In the genomic region with DNA sequence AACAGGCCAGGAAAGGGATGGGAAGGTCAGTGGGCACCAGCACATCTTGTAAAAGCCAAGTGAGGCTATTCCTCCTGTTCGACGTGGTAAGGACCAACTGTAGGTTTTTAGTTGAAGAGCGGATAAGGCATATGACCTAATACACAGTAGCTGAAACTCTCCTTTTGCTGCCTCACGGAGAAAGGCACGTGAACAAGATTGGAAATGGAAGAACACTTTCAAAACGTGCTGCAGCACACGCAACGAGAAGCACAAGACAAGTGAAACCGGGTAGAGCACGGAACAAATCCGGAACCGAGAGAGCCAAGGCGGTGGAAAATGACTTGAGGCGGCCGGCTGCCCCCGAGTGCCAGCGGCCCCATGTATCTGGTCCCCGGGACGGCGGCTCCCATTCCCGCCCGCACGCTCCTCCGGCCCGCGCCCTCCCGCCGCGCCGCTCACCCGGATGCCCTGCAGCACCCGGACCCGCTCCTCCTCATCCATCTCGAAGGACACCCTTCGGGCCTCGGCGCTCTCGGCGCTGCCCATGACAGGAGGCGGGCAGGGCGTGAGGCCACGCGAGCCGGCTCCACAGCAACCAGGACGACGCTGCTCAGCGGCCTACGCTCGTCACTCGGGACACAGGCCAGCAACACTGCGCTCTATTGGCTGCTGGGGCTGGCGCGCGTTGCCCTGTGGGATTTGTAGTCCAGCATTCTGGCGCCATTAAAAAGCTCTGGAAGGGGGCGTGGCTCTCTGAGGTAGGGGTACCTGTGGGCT, we compare ENCODE assay signal across 8 mouse cellular contexts. TPM values are rescaled to one million over a fixed set of nuclear protein-coding genes. Genes with fewer than 3 reads are reported as not detected.
DNase-seq lines count a peak whose midpoint lies in the region; ATAC-seq and TF ChIP-seq lines count a peak whose summit lies in the region.

Gene Chchd6, minus strand, starts transcription at position 635 of the 759 bp plus-strand sequence.

- TF ChIP-seq POLR2A in testis, adult 2 months (IDR thresholded peaks at IDR 0.05; ENCODE audit: control insufficient read depth, low read depth, low read length) = peak; percentile 95

- under 1% methylated on average over 56 of the region's 56 CpGs for WGBS in forebrain, embryonic 11.5 days
- WGBS in heart, embryonic 16.5 days = under 1% methylated on average over 56 of the region's 56 CpGs
- under 1% methylated on average over 55 of the region's 56 CpGs for WGBS in liver, embryonic 16.5 days (ENCODE audit: insufficient replicate concordance)
- 1% methylated on average over 52 of the region's 56 CpGs for WGBS in neural tube, embryonic 13.5 days

- H3K27me3 ChIP-seq in forebrain, embryonic 11.5 days (ENCODE audit: control insufficient read depth, insufficient read depth, low read length) = no peaks in the 10 kb centered on the region
- H3K27me3 ChIP-seq in heart, embryonic 16.5 days (ENCODE audit: control insufficient read depth, insufficient read depth, low read length) = no peaks in the 10 kb centered on the region
- no peaks in the 10 kb centered on the region for H3K27me3 ChIP-seq in liver, embryonic 16.5 days (ENCODE audit: control insufficient read depth, insufficient read depth, low read depth, low read length)
- no peaks in the 10 kb centered on the region for H3K27me3 ChIP-seq in neural tube, embryonic 13.5 days
- no peaks in the 10 kb centered on the region for H3K27me3 ChIP-seq in testis, adult 2 months (ENCODE audit: control insufficient read depth, insufficient read depth, low read length)

- H3K4me1 ChIP-seq in forebrain, embryonic 11.5 days (replicated peaks; ENCODE audit: control insufficient read depth, insufficient read depth, low read length) = no peaks in the 10 kb centered on the region
- H3K4me1 ChIP-seq in heart, embryonic 16.5 days (ENCODE audit: control insufficient read depth, insufficient read depth, low read length) = peaks cover 4% of the 10 kb centered on the region; the same call in 1 of the 2 replicates
- peaks cover 4% of the 10 kb centered on the region; the same call in 1 of the 2 replicates for H3K4me1 ChIP-seq in liver, embryonic 16.5 days (ENCODE audit: control insufficient read depth, low read depth, low read length)
- peaks cover 9% of the 10 kb centered on the region for H3K4me1 ChIP-seq in neural tube, embryonic 13.5 days (replicated peaks)
- no peaks in the 10 kb centered on the region for H3K4me1 ChIP-seq in testis, adult 2 months (ENCODE audit: control insufficient read depth, insufficient read depth, low read length)

- H3K9ac ChIP-seq in forebrain, embryonic 11.5 days (ENCODE audit: low read length) = peak within 1 kb of the TSS; percentile 58
- H3K9ac ChIP-seq in heart, embryonic 16.5 days (ENCODE audit: low read length) = peak within 1 kb of the TSS; percentile 83
- peak within 1 kb of the TSS; percentile 68 for H3K9ac ChIP-seq in liver, embryonic 16.5 days (ENCODE audit: low read depth, low read length)
- H3K9ac ChIP-seq in neural tube, embryonic 13.5 days = peak within 1 kb of the TSS; percentile 85

- H3K4me2 ChIP-seq in forebrain, embryonic 11.5 days (ENCODE audit: low read depth, low read length, severe bottlenecking) = peak within 1 kb of the TSS; percentile 63
- peak within 1 kb of the TSS; percentile 88 for H3K4me2 ChIP-seq in heart, embryonic 16.5 days (ENCODE audit: low read depth, low read length)
- H3K4me2 ChIP-seq in liver, embryonic 16.5 days (ENCODE audit: low read depth, low read length) = peak within 1 kb of the TSS; percentile 88
- H3K4me2 ChIP-seq in neural tube, embryonic 13.5 days = peak within 1 kb of the TSS; percentile 70

- no peak within 1 kb of the TSS for H3K27ac ChIP-seq in forebrain, embryonic 11.5 days (ENCODE audit: low read depth, low read length)
- H3K27ac ChIP-seq in heart, embryonic 16.5 days (ENCODE audit: low read length) = no peak within 1 kb of the TSS
- no peak within 1 kb of the TSS for H3K27ac ChIP-seq in liver, embryonic 16.5 days (ENCODE audit: low read length)
- H3K27ac ChIP-seq in neural tube, embryonic 13.5 days (replicated peaks) = peak within 1 kb of the TSS; percentile 54
- peak within 1 kb of the TSS; percentile 73 for H3K27ac ChIP-seq in testis, adult 2 months (ENCODE audit: control insufficient read depth, insufficient read depth, low read depth, low read length)

- H3K36me3 ChIP-seq in forebrain, embryonic 11.5 days (ENCODE audit: control insufficient read depth, insufficient read depth, low read length) = no peaks in the 10 kb centered on the region
- no peaks in the 10 kb centered on the region for H3K36me3 ChIP-seq in heart, embryonic 16.5 days (ENCODE audit: control insufficient read depth, insufficient read depth)
- no peaks in the 10 kb centered on the region for H3K36me3 ChIP-seq in liver, embryonic 16.5 days (ENCODE audit: control insufficient read depth, insufficient read depth)
- no peaks in the 10 kb centered on the region for H3K36me3 ChIP-seq in neural tube, embryonic 13.5 days
- H3K36me3 ChIP-seq in testis, adult 2 months (ENCODE audit: control insufficient read depth, insufficient read depth, low read length) = no peaks in the 10 kb centered on the region

- H3K4me3 ChIP-seq in forebrain, embryonic 11.5 days (ENCODE audit: low read depth, low read length) = peak within 1 kb of the TSS; percentile 49
- H3K4me3 ChIP-seq in heart, embryonic 16.5 days (ENCODE audit: low read length) = peak within 1 kb of the TSS; percentile 90
- peak within 1 kb of the TSS; percentile 69 for H3K4me3 ChIP-seq in liver, embryonic 16.5 days (ENCODE audit: low read depth, low read length)
- peak within 1 kb of the TSS; percentile 76 for H3K4me3 ChIP-seq in neural tube, embryonic 13.5 days
- peak within 1 kb of the TSS; percentile 96 for H3K4me3 ChIP-seq in testis, adult 2 months (ENCODE audit: control insufficient read depth, low read depth, low read length)

- peaks cover 3% of the 10 kb centered on the region; the same call in 1 of the 2 replicates for H3K9me3 ChIP-seq in forebrain, embryonic 11.5 days (ENCODE audit: control insufficient read depth, low read length)
- H3K9me3 ChIP-seq in heart, embryonic 16.5 days (replicated peaks; ENCODE audit: control insufficient read depth, low read length) = peaks cover 4% of the 10 kb centered on the region; the same call in 1 of the 2 replicates
- no peaks in the 10 kb centered on the region for H3K9me3 ChIP-seq in liver, embryonic 16.5 days (replicated peaks; ENCODE audit: control insufficient read depth, low read length)
- H3K9me3 ChIP-seq in neural tube, embryonic 13.5 days = 0 out of 2 replicates have a peak, but pooled peaks cover 4% of the 10 kb centered on the region

- peak; percentile 100 for ATAC-seq in forebrain, embryonic 11.5 days (replicated peaks; ENCODE audit: low FRiP score)
- peak; percentile 99 for ATAC-seq in heart, embryonic 16.5 days (replicated peaks; ENCODE audit: extremely low read depth, insufficient read depth, low FRiP score)
- peak; percentile 100 for ATAC-seq in liver, embryonic 16.5 days (ENCODE audit: low read depth)
- ATAC-seq in neural tube, embryonic 13.5 days (ENCODE audit: low read depth) = peak; percentile 100

- peak; percentile 77 to 87 for DNase-seq in CD8-positive naive resting alpha-beta T cell, adult 2 months (ENCODE audit: low read depth in 2 of 2, low spot score in 2 of 2)
- peak; percentile 77 for DNase-seq in c-Kit-positive CD71-negative TER-119-negative erythroid progenitor cells, embryonic 14.5 days (ENCODE audit: low read depth)
- DNase-seq in forebrain, embryonic 11.5 days (ENCODE audit: low spot score) = peak; percentile 97
- DNase-seq in kidney, postnatal 4 days = peak; percentile 96

- no peak for TF ChIP-seq CTCF in testis, adult 2 months (IDR thresholded peaks at IDR 0.05; ENCODE audit: control insufficient read depth, insufficient read depth, insufficient replicate concordance, low read depth, low read length)

RNA-seq across cellular contexts. Expression of gene Chchd6, which starts in this region (rescaled TPM):
- 93.7 and 98.9 TPM in 2 replicates for polyA plus RNA-seq in forebrain, embryonic 11.5 days (2014; fragmentation: Nextera tagmentation; extraction: Ambion mirVana)
- 58.1 TPM in 2 replicates for polyA plus RNA-seq in heart, embryonic 16.5 days (2015; fragmentation: Nextera tagmentation; extraction: Ambion mirVana)
- 10.4 and 11.8 TPM in 2 replicates for polyA plus RNA-seq in liver, embryonic 16.5 days (2015; fragmentation: Nextera tagmentation; extraction: Ambion mirVana)
- 109 and 115 TPM in 2 replicates for polyA plus RNA-seq in neural tube, embryonic 13.5 days (2015; fragmentation: Nextera tagmentation; extraction: Ambion mirVana)
- 677 and 783 TPM in 2 replicates for polyA plus RNA-seq in testis, adult 2 months (2012; rRNA removed)

Comparison
In these comparisons a context has a peak if more than half of its experiments do, and no peak if none do; other contexts are left out.
1. H3K27ac ChIP-seq: peak in neural tube, embryonic 13.5 days (single experiment) and testis, adult 2 months (single experiment); none in forebrain, embryonic 11.5 days (single experiment), heart, embryonic 16.5 days (single experiment) and liver, embryonic 16.5 days (single experiment).
2. Peak in every context shown above with its lines, with median percentiles within 50 percentile points of each other: DNase-seq, ATAC-seq, H3K4me2 ChIP-seq, H3K4me3 ChIP-seq and H3K9ac ChIP-seq.